Mouse (Mus musculus): Measurements from ENCODE around the gene Tmem217. TPM values are rescaled to one million over a fixed set of nuclear protein-coding genes. Genes with fewer than 3 reads are reported as not detected.

Gene Tmem217
- total RNA-seq, 2 experiments from 2014 or later, result not detected

GRCm38 (mm10) chr17:29490713-29491581 lies 61.2 kb downstream of the Tmem217 start, which contains the start of gene Pim1:
TSS of gene Pim1 (plus strand) at chr17:29490753.
- intact Hi-C loops (cut with DNase I), result loop anchor here (2.0 kb wide), 1 partner anchor 32 kb away; no protein-coding TSS in a partner anchor
- peak in 1 of 2 experiments; percentile 57 for DNase-seq

GRCm38 (mm10) chr17:29489971-29490712 lies 62.0 kb downstream of the Tmem217 start:
- intact Hi-C loops (cut with DNase I), result loop anchor here (2.0 kb wide), 1 partner anchor 31 kb away; no protein-coding TSS in a partner anchor
- DNase-seq, result peak; percentile 99

GRCm38 (mm10) chr17:29488978-29489970 lies 62.9 kb downstream of the Tmem217 start:
- intact Hi-C loops (cut with DNase I), result no loop called here
- DNase-seq, result no peak

GRCm38 (mm10) chr17:29488257-29488977 lies 63.8 kb downstream of the Tmem217 start:
- intact Hi-C loops (cut with DNase I), result no loop called here
- DNase-seq, result no peak

- intact Hi-C loops (cut with DNase I), result no loop called here
- DNase-seq, result no peak
Measured at GRCm38 (mm10) chr17:29485336-29486233, 66.6 kb downstream of the Tmem217 start.

- intact Hi-C loops (cut with DNase I), result no loop called here
- no peak for DNase-seq
Measured at GRCm38 (mm10) chr17:29484431-29484830, 67.8 kb downstream of the Tmem217 start.

- no peak for DNase-seq
- intact Hi-C loops (cut with DNase I), result no loop called here
Measured at GRCm38 (mm10) chr17:29483282-29483681, 68.9 kb downstream of the Tmem217 start.

GRCm38 (mm10) chr17:29482632-29483031 lies 69.6 kb downstream of the Tmem217 start:
- no peak for DNase-seq
- intact Hi-C loops (cut with DNase I), result no loop called here

- no peak for DNase-seq
- intact Hi-C loops (cut with DNase I), result no loop called here
Measured at GRCm38 (mm10) chr17:29480256-29480655, 71.9 kb downstream of the Tmem217 start.

- intact Hi-C loops (cut with DNase I), result no loop called here
- DNase-seq, result no peak
Measured at GRCm38 (mm10) chr17:29478271-29478670, 73.9 kb downstream of the Tmem217 start.

GRCm38 (mm10) chr17:29477357-29477756 lies 74.8 kb downstream of the Tmem217 start:
- intact Hi-C loops (cut with DNase I), result no loop called here
- DNase-seq, result no peak

GRCm38 (mm10) chr17:29476461-29476860 lies 75.7 kb downstream of the Tmem217 start:
- DNase-seq, result no peak
- intact Hi-C loops (cut with DNase I), result no loop called here

Small RNA genes within 50 kb of the gene (microRNA-seq; reads per million reads assigned to microRNA genes)
- gene Mir7667, result 0 to 0.27 reads per million in 2 experiments

Other genes starting within 250 kb of the Tmem217 start
- gene Pi16, start 234.7 kb downstream of the Tmem217 start, total RNA-seq (2021), result 10 to 100 TPM; 34.3 to 47.8 TPM
- 100 to 1,000 TPM; 272 to 279 TPM for gene Mtch1, start 204.5 kb downstream of the Tmem217 start, total RNA-seq (2021)
- 1 to 10 TPM; 2.3 to 2.9 TPM for gene Fgd2, start 191.5 kb downstream of the Tmem217 start, total RNA-seq (2021)
- 10 to 100 TPM; 30.8 to 33.7 TPM for gene Pim1, start 61.6 kb downstream of the Tmem217 start, total RNA-seq (2021)
- not detected for gene Gm17657, start 2.7 kb downstream of the Tmem217 start, total RNA-seq (2021)
- gene Tbc1d22b, start 2.6 kb downstream of the Tmem217 start, total RNA-seq (2021), result 10 to 100 TPM; 14.5 to 15.1 TPM
- gene Rnf8, start 62.4 kb upstream of the Tmem217 start, total RNA-seq (2021), result 10 to 100 TPM; 22.4 to 24.6 TPM
- 1 to 10 TPM; 1.0 to 1.3 TPM for gene Gm28043, start 62.5 kb upstream of the Tmem217 start, total RNA-seq (2021)
- gene Cmtr1, start 108.2 kb upstream of the Tmem217 start, total RNA-seq (2021), result 10 to 100 TPM; 45.8 to 60.7 TPM
- gene Ccdc167, start 164.7 kb upstream of the Tmem217 start, total RNA-seq (2021), result 10 to 100 TPM; 11.4 to 12.1 TPM

Data from heart, postnatal 14 days (tissue).